Mouse (Mus musculus): ENCODE measurements around the gene Mettl21c.

DNA sequence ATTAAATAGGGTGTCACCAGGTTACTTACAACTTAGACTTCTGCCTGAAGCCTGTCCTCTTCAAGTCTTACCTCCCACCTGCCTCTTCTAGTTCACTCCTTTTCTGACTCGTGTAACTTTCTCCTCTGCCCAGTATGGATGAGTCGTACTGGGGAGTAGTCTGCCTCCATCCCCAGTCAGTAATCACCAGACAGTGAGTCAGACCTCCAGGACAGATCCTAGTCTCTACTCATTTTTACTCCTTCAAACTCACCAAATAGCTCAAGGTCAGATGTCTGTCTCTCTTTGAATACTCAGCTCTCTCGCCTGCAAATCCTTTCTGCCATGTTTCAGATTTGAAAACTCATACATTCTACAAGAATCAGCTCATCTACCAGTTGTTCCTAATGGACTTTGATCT, 50.5 kb downstream of the Mettl21c start:
- TF ChIP-seq CTCF (IDR thresholded peaks at IDR 0.05; ENCODE audit: low read depth, low read length) (no peak), GATA1 (IDR thresholded peaks at IDR 0.05; ENCODE audit: borderline replicate concordance, low read length) (no peak), TAL1 (conservative IDR thresholded peaks at IDR 0.05; ENCODE audit: low read depth, low read length) (no peak)
